Mouse (Mus musculus) CH12.LX (cell line): Measurements from ENCODE around the gene Dixdc1.

Source experiments
- JUN ChIP-seq: IDR thresholded peaks from 2 replicates; pipeline ENCODE4 v1.6.1; 2011; ENCODE audit warnings: low read depth, mild to moderate bottlenecking, low read length, improper control_type of control experiment, moderate library complexity; ENCODE audit not compliant: insufficient read depth
- JUND ChIP-seq: conservative IDR thresholded peaks from 2 replicates; pipeline ENCODE4 v1.6.1; 2011; ENCODE audit warnings: low read depth, low read length, improper control_type of control experiment
- POLR2A ChIP-seq: IDR thresholded peaks from 2 replicates; pipeline ENCODE4 v1.6.1; 2011; ENCODE audit warnings: low read depth, mild to moderate bottlenecking, improper control_type of control experiment, low read length
- SMC3 ChIP-seq: IDR thresholded peaks from 2 replicates; pipeline ENCODE4 v1.6.1; 2011; ENCODE audit warnings: low read depth, low read length, improper control_type of control experiment

DNA sequence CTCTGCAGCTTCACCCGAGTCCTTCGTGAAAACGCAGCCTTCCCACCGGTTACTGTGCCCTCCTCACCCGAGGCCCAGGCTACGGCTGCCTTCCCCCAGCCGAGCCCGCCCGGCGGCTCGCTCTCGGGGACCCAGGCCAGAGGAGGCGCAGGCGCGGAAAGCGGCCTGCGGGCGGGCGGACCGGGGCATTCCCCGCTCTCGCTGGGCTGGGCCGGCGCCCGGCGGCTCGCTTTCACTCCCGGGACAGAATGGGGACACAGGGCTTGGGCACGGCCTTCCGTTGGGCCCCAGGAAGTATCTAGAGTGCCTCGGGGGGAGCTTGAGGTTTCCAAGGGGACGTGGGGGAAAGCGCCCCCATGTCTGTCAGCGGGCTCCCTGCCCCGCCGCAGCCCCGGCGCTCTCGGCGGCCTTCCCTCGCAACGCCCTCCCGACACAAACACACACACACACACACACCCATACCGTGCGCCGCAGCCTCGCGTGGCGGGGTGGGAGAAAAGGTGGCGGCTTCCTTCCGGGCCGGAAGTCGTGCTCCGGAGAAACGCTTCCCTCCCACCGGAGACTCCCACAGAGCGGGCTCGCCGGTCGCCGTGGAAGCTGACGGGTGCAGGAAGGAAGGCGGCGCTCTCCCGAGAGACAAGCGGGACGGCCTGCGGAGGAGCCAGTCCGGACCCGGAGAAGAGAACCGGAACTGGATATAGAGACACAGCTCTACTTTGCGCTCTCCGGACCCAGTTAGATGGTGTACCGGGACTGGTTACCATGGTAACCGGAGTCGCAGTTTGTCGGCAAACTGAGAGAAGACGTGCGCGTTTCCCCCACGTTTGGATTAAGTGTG lies 122.3 kb downstream of the Dixdc1 start, which contains the start of the genes Pih1d2 and Nkapd1:
- TF ChIP-seq POLR2A (peak; percentile 71; the same call in 1 of the 2 replicates), SMC3 (no peak), JUN (no peak), JUND (no peak)
